Mouse (Mus musculus) layer of hippocampus, adult 6 months (tissue): Measurements from ENCODE around the gene Pgls. TPM values are rescaled to one million over a fixed set of nuclear protein-coding genes. Genes with fewer than 3 reads are reported as not detected.

Source experiments
- long read RNA-seq, 2 experiments: library from polyadenylated mRNA; unstranded; transcript quantifications; one replicate each; pipeline ENCODE4 v2.0.0; 2019 to 2020
- microRNA-seq: library from miRNA; unstranded; fragments of <30 nt; microRNA quantifications from one replicate; pipeline ENCODE4 v1.2.0, GENCODE M21; 2020
- polyA plus RNA-seq: library from polyadenylated mRNA; unstranded; fragments of <200 nt; fragmentation: Nextera tagmentation; gene quantifications from 2 replicates; pipeline ENCODE4 v1.2.3, GENCODE M21; 2021

Pgls gene
- polyA plus RNA-seq: 110 and 114 TPM in 2 replicates
- long read RNA-seq, experiment 1, transcript Pgls-201 (5 exons, 893 nt): major isoform, 96 of 119 reads
- long read RNA-seq, experiment 1, transcript Pgls-205 (5 exons, 1,062 nt): minor isoform, 17 of 119 reads
- long read RNA-seq, experiment 1, partial matches to known transcripts: 3 of 119 reads
- long read RNA-seq, experiment 1, other reads (novel, unspliced or antisense): 2 of 119 reads
- long read RNA-seq, experiment 2, transcript Pgls-201 (5 exons, 893 nt): major isoform, 13 of 26 reads
- long read RNA-seq, experiment 2, partial matches to known transcripts: 7 of 26 reads
- long read RNA-seq, experiment 2, other reads (novel, unspliced or antisense): 2 of 26 reads

GRCm38 (mm10) chr8:71591471-71592373 is at the start of gene Pgls:
Gene Pgls (plus strand): TSS chr8:71592176.

GRCm38 (mm10) chr8:71542632-71543343 is 49.2 kb upstream of the Pgls start, which contains the start of gene Mvb12a:
Gene Mvb12a (plus strand): TSS chr8:71542922.

GRCm38 (mm10) chr8:71558071-71558957 is 33.7 kb upstream of the Pgls start, which contains the start of gene Tmem221:
Gene Tmem221 (minus strand): TSS chr8:71558871.

GRCm38 (mm10) chr8:71566501-71566900 is 25.5 kb upstream of the Pgls start, which contains the start of gene Nxnl1:
Gene Nxnl1 (minus strand): TSS chr8:71566601.

GRCm38 (mm10) chr8:71568387-71568937 is 23.5 kb upstream of the Pgls start, which contains the start of gene Slc27a1:
Gene Slc27a1 (plus strand): TSS chr8:71568882.

GRCm38 (mm10) chr8:71597451-71597850 is 5.5 kb downstream of the Pgls start, which contains the start of gene Fam129c:
Gene Fam129c (plus strand): TSS chr8:71597648.

GRCm38 (mm10) chr8:71610822-71611651 is 19.1 kb downstream of the Pgls start, which contains the start of gene Colgalt1:
Gene Colgalt1 (plus strand): TSS chr8:71610998.

Small RNA genes within 50 kb of the gene (microRNA-seq; reads per million reads assigned to microRNA genes)
- gene Mir6769b: 25.1 reads per million, percentile 44 among the genes with 10 or more reads in this experiment

Other genes with a start within 250 kb of the Pgls start
- gene Use1, start 225.3 kb upstream of the Pgls start, polyA plus RNA-seq: 177 and 192 TPM in 2 replicates
- 5.5 and 7.3 TPM in 2 replicates for gene Ocel1, start 220.9 kb upstream of the Pgls start, polyA plus RNA-seq
- gene Nr2f6, start 210.2 kb upstream of the Pgls start, polyA plus RNA-seq: 8.2 and 8.7 TPM in 2 replicates
- 1.1 and 1.4 TPM in 2 replicates for gene Ushbp1, start 196.4 kb upstream of the Pgls start, polyA plus RNA-seq
- 97.3 and 98.5 TPM in 2 replicates for gene Babam1, start 195.3 kb upstream of the Pgls start, polyA plus RNA-seq
- 0.11 and 0.13 TPM in 2 replicates for gene Ankle1, start 186.2 kb upstream of the Pgls start, polyA plus RNA-seq
- gene Abhd8, start 128.5 kb upstream of the Pgls start, polyA plus RNA-seq: 357 and 444 TPM in 2 replicates
- 126 and 129 TPM in 2 replicates for gene Mrpl34, start 127.2 kb upstream of the Pgls start, polyA plus RNA-seq
- gene Dda1, start 123.0 kb upstream of the Pgls start, polyA plus RNA-seq: 152 and 163 TPM in 2 replicates
- 0.48 and 0.65 TPM in 2 replicates for gene Ano8, start 106.2 kb upstream of the Pgls start, polyA plus RNA-seq
- 7.7 and 8.2 TPM in 2 replicates for gene Gtpbp3, start 104.1 kb upstream of the Pgls start, polyA plus RNA-seq
- gene Plvap, start 80.4 kb upstream of the Pgls start, polyA plus RNA-seq: 6.2 and 6.3 TPM in 2 replicates
- gene Ccdc194, start 66.5 kb upstream of the Pgls start, polyA plus RNA-seq: not detected in 2 replicates
- gene Bst2, start 54.7 kb upstream of the Pgls start, polyA plus RNA-seq: 5.2 and 15.7 TPM in 2 replicates
- gene Mvb12a, start 49.3 kb upstream of the Pgls start, polyA plus RNA-seq: 45.5 and 46.4 TPM in 2 replicates
- gene Tmem221, start 33.3 kb upstream of the Pgls start, polyA plus RNA-seq: 0.19 and 0.54 TPM in 2 replicates
- gene Nxnl1, start 25.6 kb upstream of the Pgls start, polyA plus RNA-seq: 0.25 and 0.43 TPM in 2 replicates
- gene Slc27a1, start 23.3 kb upstream of the Pgls start, polyA plus RNA-seq: 95.1 and 114 TPM in 2 replicates
- 0.53 and 0.59 TPM in 2 replicates for gene Fam129c, start 5.5 kb downstream of the Pgls start, polyA plus RNA-seq
- 18.9 and 19.6 TPM in 2 replicates for gene Colgalt1, start 18.8 kb downstream of the Pgls start, polyA plus RNA-seq
- 10.7 and 12.7 TPM in 2 replicates for gene Unc13a, start 79.6 kb downstream of the Pgls start, polyA plus RNA-seq
- gene Jak3, start 84.1 kb downstream of the Pgls start, polyA plus RNA-seq: 1.6 and 2.0 TPM in 2 replicates
- not detected in 2 replicates for gene Insl3, start 97.0 kb downstream of the Pgls start, polyA plus RNA-seq
- 0.59 and 0.63 TPM in 2 replicates for gene B3gnt3, start 109.6 kb downstream of the Pgls start, polyA plus RNA-seq
- 16.3 and 19.8 TPM in 2 replicates for gene Fcho1, start 133.5 kb downstream of the Pgls start, polyA plus RNA-seq